ENCODE assay signal across 17 mouse cellular contexts in the genomic region with DNA sequence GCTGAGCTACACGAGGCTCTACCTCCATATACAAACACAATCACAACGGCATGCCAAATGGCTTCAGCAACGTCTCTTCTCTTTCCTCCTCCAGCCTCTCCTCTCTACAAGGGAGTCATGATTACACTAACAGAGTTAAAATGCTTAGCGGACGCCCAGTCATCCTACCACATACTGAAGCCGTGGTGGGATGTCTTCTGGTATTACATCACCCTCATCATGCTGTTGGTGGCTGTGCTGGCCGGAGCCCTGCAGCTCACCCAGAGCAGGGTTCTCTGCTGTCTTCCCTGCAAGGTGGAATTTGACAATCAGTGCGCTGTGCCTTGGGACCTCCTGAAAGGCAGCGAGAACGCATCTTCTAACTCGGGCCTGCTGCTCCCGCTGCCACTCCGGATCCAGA.
"Had no signal": no experiment of that assay in that cellular context is flagged by ENCODE, and none has a peak within 500 bp of the region (broad histone marks: within the 10 kb centered on the region; RNA-seq: fewer than 3 reads in every experiment).

No protein-coding gene starts in this region.

- H3K4me1 ChIP-seq: liver, embryonic 15.5 days; lung, embryonic 15.5 days; midbrain, embryonic 10.5 days; midbrain, embryonic 12.5 days; midbrain, embryonic 15.5 days; neural tube, embryonic 12.5 days; stomach, embryonic 15.5 days had no signal

- H3K27ac ChIP-seq: liver, embryonic 15.5 days; lung, embryonic 15.5 days; macrophage; midbrain, embryonic 10.5 days; midbrain, embryonic 12.5 days; midbrain, embryonic 15.5 days; neural tube, embryonic 12.5 days; stomach, embryonic 15.5 days; stomach, postnatal 0 days had no signal

- DNase-seq: liver, postnatal 0 days; lung, adult 2 months; lung, postnatal 14 days; lung, postnatal 36 days; right cerebral cortex, postnatal 14 days; thymus, adult 2 months; thymus, postnatal 36 days had no signal

- ATAC-seq: liver, postnatal 0 days; lung, postnatal 0 days; midbrain, embryonic 15.5 days had no signal

- H3K9me3 ChIP-seq: liver, embryonic 15.5 days; lung, embryonic 15.5 days; midbrain, embryonic 12.5 days; midbrain, embryonic 15.5 days; neural tube, embryonic 12.5 days; stomach, embryonic 15.5 days had no signal

- H3K9ac ChIP-seq: liver, embryonic 15.5 days; liver, postnatal 0 days; lung, embryonic 15.5 days; midbrain, embryonic 12.5 days; midbrain, embryonic 15.5 days; neural tube, embryonic 12.5 days; stomach, embryonic 15.5 days had no signal

- H3K4me3 ChIP-seq: liver, embryonic 15.5 days; lung, embryonic 15.5 days; midbrain, embryonic 10.5 days; midbrain, embryonic 12.5 days; midbrain, embryonic 15.5 days; neural tube, embryonic 12.5 days; stomach, embryonic 15.5 days had no signal

- H3K27me3 ChIP-seq: liver, embryonic 15.5 days; lung, embryonic 15.5 days; midbrain, embryonic 12.5 days; midbrain, embryonic 15.5 days; neural tube, embryonic 12.5 days; stomach, embryonic 15.5 days had no signal

- H3K4me2 ChIP-seq: liver, embryonic 15.5 days; lung, embryonic 15.5 days; midbrain, embryonic 12.5 days; midbrain, embryonic 15.5 days; neural tube, embryonic 12.5 days; stomach, embryonic 15.5 days had no signal
